Mouse (Mus musculus) kidney, postnatal 25 days (tissue): ENCODE data around the gene Tango2.

Source experiments
- DNase-seq, 2 experiments: peaks; one replicate each; pipeline ENCODE4 v3.0.0; 2021; ENCODE audit warnings: mixed read lengths in 2 of 2

Tango2 gene

GRCm38 (mm10) chr16:18383045-18383726, 35.3 kb upstream of the Tango2 start:
- DNase-seq = peak; percentile 55 to 75

GRCm38 (mm10) chr16:18381621-18382258, 33.8 kb upstream of the Tango2 start:
- peak in 1 of 2 experiments; percentile 34 for DNase-seq

- peak in 1 of 2 experiments; percentile 25 for DNase-seq
Measured at GRCm38 (mm10) chr16:18380495-18381063, 32.7 kb upstream of the Tango2 start.

GRCm38 (mm10) chr16:18379338-18380001, 31.6 kb upstream of the Tango2 start:
- peak; percentile 56 to 78 for DNase-seq

- peak; percentile 21 to 23 for DNase-seq
Measured at GRCm38 (mm10) chr16:18378489-18378888, 30.6 kb upstream of the Tango2 start.

GRCm38 (mm10) chr16:18377203-18377602, 29.3 kb upstream of the Tango2 start:
- peak; percentile 74 to 84 for DNase-seq

- peak; percentile 41 to 75 for DNase-seq
Measured at GRCm38 (mm10) chr16:18376297-18376954, 28.5 kb upstream of the Tango2 start.

- no peak for DNase-seq
Measured at GRCm38 (mm10) chr16:18373632-18374031, 25.7 kb upstream of the Tango2 start.

- DNase-seq = no peak
Measured at GRCm38 (mm10) chr16:18370197-18370596, 22.3 kb upstream of the Tango2 start.

- peak in 1 of 2 experiments; percentile 16 for DNase-seq
Measured at GRCm38 (mm10) chr16:18366849-18367248, 18.9 kb upstream of the Tango2 start.

GRCm38 (mm10) chr16:18362948-18363347, 15.0 kb upstream of the Tango2 start:
- peak; percentile 59 to 84 for DNase-seq

- peak; percentile 31 to 46 for DNase-seq
Measured at GRCm38 (mm10) chr16:18360151-18360805, 12.4 kb upstream of the Tango2 start.

GRCm38 (mm10) chr16:18357977-18358376, 10.1 kb upstream of the Tango2 start:
- no peak for DNase-seq

GRCm38 (mm10) chr16:18356961-18357360, 9.1 kb upstream of the Tango2 start:
- DNase-seq = no peak

GRCm38 (mm10) chr16:18353106-18353505, 5.2 kb upstream of the Tango2 start:
- DNase-seq = peak in 1 of 2 experiments; percentile 22

- DNase-seq = peak; percentile 73 to 83
Measured at GRCm38 (mm10) chr16:18351313-18352055, 3.6 kb upstream of the Tango2 start.

- DNase-seq = no peak
Measured at GRCm38 (mm10) chr16:18349761-18350325, 1.9 kb upstream of the Tango2 start.

- DNase-seq = peak; percentile 56 to 78
Measured at GRCm38 (mm10) chr16:18348601-18349175, 785 bp upstream of the Tango2 start.

GRCm38 (mm10) chr16:18345243-18345642, 2.7 kb downstream of the Tango2 start:
- peak; percentile 93 to 95 for DNase-seq

- DNase-seq = peak; percentile 96 to 98
Measured at GRCm38 (mm10) chr16:18343778-18344177, 4.1 kb downstream of the Tango2 start.
